Mouse (Mus musculus) kidney, adult 2 months (tissue): ENCODE data around the gene Tecpr1.

Source experiments
- CTCF ChIP-seq: fragments of 200-500 bp; conservative IDR thresholded peaks from 2 replicates; pipeline ENCODE4 v1.5.1; 2011; ENCODE audit warnings: low read depth, mild to moderate bottlenecking, control low read depth, low read length, moderate library complexity, mixed read lengths; ENCODE audit not compliant: insufficient read depth, insufficient read length
- POLR2A ChIP-seq: fragments of 200-500 bp; IDR thresholded peaks from one replicate; pipeline ENCODE4 v1.6.1; 2011; ENCODE audit warnings: low read depth, low read length, control low read depth

DNA sequence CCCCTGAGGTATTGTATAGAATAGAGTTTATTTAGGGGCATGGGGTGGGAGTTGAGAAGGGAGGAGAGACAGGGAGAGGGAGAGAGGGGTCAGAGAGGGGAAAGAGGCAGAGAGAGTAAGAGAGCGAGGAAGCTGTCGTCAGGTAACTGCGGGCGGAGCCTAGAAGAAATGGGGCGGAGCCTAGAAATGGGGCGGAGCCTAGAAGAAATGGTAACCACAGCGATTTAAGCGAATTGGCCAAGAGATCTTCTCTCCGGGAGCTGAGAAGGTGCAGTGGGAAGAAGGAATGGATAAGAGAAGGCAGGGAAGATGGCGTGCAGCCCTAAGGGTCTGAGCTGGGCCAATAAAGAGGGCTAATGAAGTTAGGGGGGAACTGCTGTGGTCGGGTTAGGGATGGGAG, 2.8 kb upstream of the Tecpr1 start:
- TF ChIP-seq CTCF (no peak), POLR2A (no peak)
